Mouse (Mus musculus) embryonic fibroblast, embryonic 13.5 days (primary cell): ENCODE data around the gene Mast3.

Experiments
- CTCF ChIP-seq: IDR thresholded peaks from 2 replicates; pipeline ENCODE4 v1.5.1; 2011; ENCODE audit warnings: mild to moderate bottlenecking, control low read depth, low read length, moderate library complexity, borderline replicate concordance; ENCODE audit not compliant: insufficient read depth
- POLR2A ChIP-seq: IDR thresholded peaks from 2 replicates; pipeline ENCODE4 v1.6.1; 2011; ENCODE audit warnings: low read depth, mild to moderate bottlenecking, control low read depth, low read length, moderate library complexity

DNA sequence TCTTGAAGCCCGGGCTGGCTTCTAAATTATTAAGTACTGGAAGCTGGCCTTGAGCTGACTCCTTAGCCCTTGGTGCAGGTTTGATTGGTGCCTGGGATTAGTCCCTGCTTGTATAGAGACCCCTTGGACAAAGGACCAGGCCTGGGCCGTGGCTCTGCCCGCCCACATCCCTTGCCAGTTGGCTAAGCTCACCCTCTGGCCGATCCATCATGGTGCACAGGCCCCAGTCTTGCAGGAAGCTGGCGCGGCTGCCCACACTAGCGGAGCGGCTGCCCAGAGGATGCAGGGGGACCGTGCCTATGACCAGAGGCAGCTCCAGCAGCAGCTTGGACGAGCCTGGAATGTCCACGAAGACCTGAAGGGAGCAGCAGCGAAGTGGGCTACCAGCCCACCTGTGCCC lies 31.8 kb upstream of the Mast3 start:
- TF ChIP-seq CTCF (no peak), POLR2A (no peak)
